Mouse (Mus musculus) neural tube, embryonic 15.5 days (tissue): ENCODE data around the gene Acot5. TPM values are rescaled to one million over a fixed set of nuclear protein-coding genes. Genes with fewer than 3 reads are reported as not detected.

Experiments used
- polyA plus RNA-seq: library from polyadenylated mRNA; unstranded; fragments of >200 nt; fragmentation: Nextera tagmentation; extraction: Ambion mirVana; gene quantifications from 2 replicates; pipeline ENCODE4 v1.2.1, GENCODE M21; 2015

Acot5 gene
- polyA plus RNA-seq, 1 experiment from 2014 or later: 0.88 TPM

Other genes starting within 250 kb of the Acot5 start
- gene Numb, start 147.4 kb upstream of the Acot5 start, polyA plus RNA-seq: 14.9 and 17.4 TPM in 2 replicates
- 11.7 and 11.9 TPM in 2 replicates for gene Riox1, start 118.7 kb upstream of the Acot5 start, polyA plus RNA-seq
- gene Heatr4, start 84.5 kb upstream of the Acot5 start, polyA plus RNA-seq: not detected in 2 replicates
- 13.3 and 16.6 TPM in 2 replicates for gene Acot2, start 81.5 kb upstream of the Acot5 start, polyA plus RNA-seq
- gene Acot1, start 59.8 kb upstream of the Acot5 start, polyA plus RNA-seq: 71.2 and 78.4 TPM in 2 replicates
- 0.55 and 1.2 TPM in 2 replicates for gene Acot4, start 30.9 kb upstream of the Acot5 start, polyA plus RNA-seq
- not detected in 2 replicates for gene Gm49366, start 30.4 kb upstream of the Acot5 start, polyA plus RNA-seq
- gene Acot3, start 17.2 kb upstream of the Acot5 start, polyA plus RNA-seq: 0.80 and 1.1 TPM in 2 replicates
- gene Acot6, start 31.3 kb downstream of the Acot5 start, polyA plus RNA-seq: 1.4 and 1.6 TPM in 2 replicates
- 6.7 and 7.0 TPM in 2 replicates for gene Dnal1, start 45.0 kb downstream of the Acot5 start, polyA plus RNA-seq
- 3.2 and 3.8 TPM in 2 replicates for gene Pnma1, start 79.2 kb downstream of the Acot5 start, polyA plus RNA-seq
- gene Elmsan1, start 149.6 kb downstream of the Acot5 start, polyA plus RNA-seq: 4.0 and 5.4 TPM in 2 replicates
- 15.8 and 18.2 TPM in 2 replicates for gene Ptgr2, start 215.9 kb downstream of the Acot5 start, polyA plus RNA-seq
- 60.6 and 61.2 TPM in 2 replicates for gene Zfp410, start 247.5 kb downstream of the Acot5 start, polyA plus RNA-seq